Mouse (Mus musculus): ENCODE results near the gene Wfdc1.

The Wfdc1 gene

DNA sequence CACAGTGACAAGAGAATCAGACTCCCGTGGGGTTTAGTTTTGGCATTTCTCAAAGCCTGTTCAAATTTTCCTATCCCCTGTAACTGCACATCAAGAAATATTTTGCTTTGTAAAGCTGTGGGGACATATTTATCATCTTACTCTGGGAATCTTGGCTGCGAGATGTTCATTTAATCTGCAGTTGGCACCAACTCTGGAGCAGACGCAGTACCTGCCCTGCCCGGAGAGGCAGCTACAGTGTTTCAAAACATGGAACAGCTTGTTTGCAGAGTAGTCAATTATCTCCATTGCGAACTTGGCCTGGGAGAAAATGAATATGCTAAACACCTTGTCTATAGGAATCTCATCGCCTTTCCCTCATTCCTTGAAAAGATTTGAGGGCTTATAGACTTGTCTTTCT is 27.9 kb upstream of the Wfdc1 start:
- DNase-seq (ENCODE audit: low spot score in 2 of 2): no peak

DNA sequence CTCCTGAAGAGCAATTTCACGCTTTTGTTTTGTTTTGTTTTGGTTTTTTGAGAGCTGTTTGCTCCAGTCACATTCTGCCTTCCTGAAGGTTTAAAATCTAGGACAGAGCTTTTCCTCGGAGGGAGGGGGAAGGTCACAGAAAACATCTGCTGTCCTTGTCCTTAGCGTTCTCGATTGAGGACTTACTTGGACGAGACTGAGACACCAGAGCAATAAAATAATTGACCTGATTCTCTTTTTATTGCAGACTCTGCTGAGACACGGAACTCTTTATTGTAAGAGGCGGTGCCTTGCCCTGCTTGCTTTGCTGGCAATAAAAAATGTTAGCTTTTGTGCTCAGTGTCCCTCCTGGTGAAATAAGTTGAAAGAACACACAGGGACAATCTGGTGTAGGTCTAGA is 26.4 kb upstream of the Wfdc1 start:
- DNase-seq (ENCODE audit: low spot score in 2 of 2): no peak

DNA sequence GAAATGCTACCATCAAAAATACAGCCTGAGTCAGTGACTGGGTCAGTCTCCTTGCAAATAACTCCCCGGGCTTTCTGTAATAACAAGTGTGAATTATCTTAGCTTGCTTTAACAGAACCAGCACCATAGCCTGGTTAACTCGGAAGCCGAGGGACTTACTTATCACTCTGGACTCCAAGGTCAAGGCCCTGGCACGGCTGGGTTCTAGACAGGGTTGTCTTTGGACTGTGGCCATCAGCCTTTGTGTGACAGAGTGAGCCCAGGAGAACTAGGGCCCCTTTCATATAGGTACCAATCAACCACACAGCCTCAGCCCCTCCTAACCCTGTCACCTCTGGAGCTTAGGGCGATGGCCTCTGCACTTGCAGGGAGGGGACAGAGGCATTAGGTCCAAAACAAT is 25.1 kb upstream of the Wfdc1 start:
- DNase-seq (ENCODE audit: low spot score in 2 of 2): no peak

DNA sequence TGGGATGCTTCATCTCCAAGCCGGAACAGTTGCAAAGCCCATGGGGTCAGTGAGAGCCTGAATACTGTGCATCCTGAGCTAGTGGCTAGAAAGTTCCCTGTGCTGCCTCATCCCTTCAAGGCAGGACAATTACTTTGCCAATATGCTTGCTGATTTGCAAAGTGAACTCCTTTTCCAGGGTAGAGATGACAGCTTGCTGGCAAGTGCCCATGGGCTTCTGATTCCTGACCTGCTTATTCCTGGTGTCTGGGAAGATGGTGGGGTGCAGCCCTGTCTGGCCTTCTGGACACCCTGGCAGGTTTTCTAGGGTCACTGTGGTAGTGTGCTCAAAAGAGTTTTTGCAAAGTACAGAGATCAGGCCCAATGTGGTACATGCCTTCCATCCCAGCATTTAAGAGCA is 23.2 kb upstream of the Wfdc1 start:
- no peak for DNase-seq (ENCODE audit: low spot score in 2 of 2)

DNA sequence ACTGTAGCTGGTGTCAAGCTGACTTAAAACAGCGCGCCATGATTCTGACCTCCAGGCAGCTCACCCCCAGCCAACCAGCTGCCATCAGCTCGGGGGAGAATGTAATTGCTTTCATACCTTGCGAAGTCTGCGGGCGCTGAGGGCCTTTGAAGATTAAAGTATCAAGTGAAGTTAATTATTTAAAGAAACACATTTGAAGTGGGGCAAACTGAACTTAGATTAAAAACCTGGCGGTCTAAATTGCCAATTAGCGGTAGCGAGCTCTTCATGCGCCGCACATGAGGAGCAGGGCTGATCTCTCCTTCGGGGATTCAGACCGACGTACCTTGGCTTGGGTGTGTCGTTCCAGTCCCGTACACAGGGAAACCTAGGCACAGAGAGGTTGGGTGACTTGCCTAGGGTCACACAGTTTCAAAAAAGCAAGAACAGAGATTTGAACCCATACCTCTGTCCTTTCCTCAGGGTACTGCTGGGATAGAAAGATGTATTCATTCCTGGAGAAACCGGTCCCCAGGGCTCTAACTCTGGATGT is 21.7 kb upstream of the Wfdc1 start:
- DNase-seq (ENCODE audit: low spot score in 2 of 2): no peak

DNA sequence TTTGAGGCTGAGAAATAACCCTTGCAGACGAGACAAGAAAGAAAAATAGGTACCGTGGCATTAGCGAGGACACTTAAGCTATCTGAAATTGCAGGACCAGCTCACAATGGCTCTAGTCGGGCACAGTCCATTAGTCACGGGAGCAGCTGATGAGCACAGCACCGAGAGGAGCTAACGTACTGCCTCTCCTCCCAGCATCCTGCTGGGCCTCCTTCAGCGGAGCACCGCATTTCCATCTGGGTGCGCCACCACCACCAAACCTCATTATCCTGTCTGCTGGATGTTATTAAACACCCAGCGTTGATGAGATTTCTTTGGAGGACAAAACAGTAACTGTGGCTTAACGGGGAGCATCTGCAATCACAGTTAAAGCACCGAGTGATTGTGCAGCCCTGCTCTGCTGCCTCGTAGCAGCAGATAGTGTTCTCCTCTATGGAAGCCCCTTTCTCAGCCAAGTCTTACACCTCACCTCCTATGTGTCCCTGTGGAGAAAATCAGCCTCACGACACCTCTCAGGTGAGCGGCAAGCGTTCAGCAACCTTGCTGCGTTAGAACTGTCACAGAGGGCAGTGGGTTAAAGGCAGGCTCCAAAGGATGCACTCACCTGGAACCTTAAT is 21.1 kb upstream of the Wfdc1 start:
- DNase-seq (ENCODE audit: low spot score in 2 of 2): no peak

DNA sequence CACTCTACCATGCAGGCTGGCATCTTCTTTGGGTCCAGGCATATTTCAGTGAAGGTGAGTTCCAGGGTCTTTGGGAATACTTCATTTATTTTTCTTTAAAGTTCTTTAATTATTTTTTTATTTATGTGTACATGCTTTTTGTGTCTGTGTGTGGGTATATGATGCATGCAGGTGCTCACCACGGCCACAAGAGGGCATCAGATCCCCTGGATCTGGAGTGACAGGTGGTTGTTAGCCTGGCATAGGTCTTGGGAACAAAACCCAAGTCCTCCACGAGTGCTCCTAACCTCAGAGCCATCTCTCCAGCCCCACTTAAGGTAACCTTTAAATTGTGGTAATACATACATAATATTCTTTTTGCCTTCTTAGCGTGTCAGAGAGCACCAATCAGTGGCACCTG is 20.0 kb upstream of the Wfdc1 start:
- no peak for DNase-seq (ENCODE audit: low spot score in 2 of 2)

DNA sequence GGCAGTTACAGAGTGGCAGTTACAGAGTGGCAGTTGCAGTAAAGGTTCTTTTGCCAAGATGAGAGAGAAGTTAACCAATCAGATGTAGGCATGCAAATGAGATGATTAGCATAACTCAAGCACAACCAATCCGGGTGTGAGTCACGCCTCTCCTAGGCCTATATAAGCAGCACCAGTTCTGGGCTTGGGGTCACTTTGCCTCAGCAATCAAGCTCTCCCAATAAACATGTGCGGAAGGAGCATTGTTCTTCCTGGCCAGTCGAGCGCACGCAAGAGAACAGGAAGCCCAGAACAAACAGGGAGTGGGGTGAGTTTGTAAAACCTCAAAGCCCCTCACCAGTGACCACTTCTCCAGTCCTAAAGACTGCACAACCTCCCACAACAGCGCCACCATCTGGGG is 19.3 kb upstream of the Wfdc1 start:
- no peak for DNase-seq (ENCODE audit: low spot score in 2 of 2)

DNA sequence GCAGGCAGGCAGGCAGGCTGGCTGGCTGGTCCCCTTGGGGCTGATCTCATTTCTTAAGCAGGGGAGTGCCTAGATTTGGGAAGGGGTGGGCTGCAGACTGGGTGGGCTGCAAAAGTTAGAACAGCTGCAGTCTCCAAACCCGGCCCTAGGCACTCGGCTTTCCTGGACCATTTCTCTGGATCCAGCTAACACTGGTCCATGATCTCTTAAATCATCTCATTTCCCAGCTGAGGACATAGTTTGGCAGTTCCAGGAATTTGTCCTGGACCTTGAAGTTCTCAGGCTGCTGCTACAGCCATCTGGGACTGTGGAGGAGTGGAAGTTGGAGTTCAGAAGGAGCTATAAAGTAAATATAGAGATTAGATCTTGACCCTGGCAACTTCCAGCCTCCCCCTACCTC is 14.8 kb upstream of the Wfdc1 start:
- no peak for DNase-seq (ENCODE audit: low spot score in 2 of 2)

DNA sequence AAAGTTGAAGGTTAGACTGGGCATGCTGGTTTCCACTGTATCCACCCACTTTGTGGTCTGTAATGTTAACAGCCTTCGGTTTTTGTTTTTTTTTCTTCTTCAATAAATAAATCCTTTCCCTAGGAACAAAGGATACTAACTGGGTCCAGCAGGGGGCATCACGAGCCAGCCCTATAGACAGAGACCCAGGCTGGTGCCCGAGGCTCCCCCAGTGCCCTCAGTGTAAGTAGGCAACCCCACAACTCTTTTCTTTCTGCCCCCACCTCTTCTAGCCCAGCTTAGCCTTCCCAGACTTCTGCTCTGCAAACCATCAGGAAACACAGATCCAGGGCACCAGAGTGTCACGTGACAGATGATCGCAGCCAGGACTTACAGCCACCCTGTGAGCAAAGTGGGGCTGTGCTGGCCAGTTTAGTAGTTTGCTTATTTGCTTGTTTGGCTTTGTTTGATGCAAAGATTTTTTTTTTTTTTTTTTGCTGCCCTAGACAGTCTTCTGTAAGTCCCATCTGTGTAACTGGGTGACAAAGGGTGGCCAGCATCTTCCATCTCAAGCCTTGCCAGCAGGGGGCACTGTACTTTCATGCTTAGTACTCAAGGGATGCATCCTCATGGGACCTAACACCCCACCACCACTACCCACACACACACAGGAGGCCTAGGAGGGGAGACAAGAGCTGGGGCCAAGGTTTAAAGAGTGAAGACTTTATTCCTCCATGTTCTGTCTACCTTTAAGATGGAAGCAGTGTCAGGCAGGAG is 9.3 kb upstream of the Wfdc1 start:
- DNase-seq (ENCODE audit: low spot score in 2 of 2): no peak

DNA sequence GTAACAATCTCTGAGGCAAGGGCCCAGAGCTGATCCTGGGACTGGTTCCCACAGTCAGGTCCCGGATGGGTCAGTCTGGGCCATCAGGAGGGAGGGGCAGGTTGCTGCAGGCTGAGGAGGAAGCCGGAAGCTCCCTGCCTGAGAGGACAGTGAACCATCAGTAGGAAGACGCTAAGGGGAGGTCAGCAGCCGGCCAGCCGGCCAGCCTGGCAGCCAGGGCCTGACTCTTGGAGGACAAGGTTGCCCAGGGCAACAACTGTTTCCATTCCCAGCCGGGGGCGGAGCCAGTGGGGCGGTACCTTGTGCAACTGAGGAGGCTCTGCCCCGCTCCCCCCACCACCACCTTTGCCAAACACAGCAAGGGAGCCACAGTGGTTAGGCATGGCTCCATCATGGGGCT is 5.1 kb upstream of the Wfdc1 start:
- peak; percentile 10 to 23 for DNase-seq (ENCODE audit: low spot score in 2 of 2)

DNA sequence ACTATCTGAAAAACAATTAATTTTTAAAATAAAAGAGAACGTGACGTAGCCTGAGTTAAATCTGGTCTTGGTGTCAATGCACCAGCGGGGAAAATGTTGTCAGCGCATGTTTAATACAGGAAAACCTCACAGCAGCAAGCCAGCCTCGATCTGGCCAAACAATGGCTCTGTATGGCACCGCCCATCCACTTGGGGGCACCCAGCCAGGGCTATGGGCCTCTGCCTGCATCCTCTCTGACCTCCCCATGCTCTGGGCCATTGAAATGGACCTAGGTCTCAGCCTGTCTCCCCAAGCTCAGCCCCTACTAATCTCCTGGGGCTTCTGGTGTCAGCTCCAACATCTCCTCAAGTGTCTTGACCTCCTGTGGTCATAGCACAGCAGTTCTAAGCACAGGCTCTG is 4.3 kb upstream of the Wfdc1 start:
- no peak for DNase-seq (ENCODE audit: low spot score in 2 of 2)

DNA sequence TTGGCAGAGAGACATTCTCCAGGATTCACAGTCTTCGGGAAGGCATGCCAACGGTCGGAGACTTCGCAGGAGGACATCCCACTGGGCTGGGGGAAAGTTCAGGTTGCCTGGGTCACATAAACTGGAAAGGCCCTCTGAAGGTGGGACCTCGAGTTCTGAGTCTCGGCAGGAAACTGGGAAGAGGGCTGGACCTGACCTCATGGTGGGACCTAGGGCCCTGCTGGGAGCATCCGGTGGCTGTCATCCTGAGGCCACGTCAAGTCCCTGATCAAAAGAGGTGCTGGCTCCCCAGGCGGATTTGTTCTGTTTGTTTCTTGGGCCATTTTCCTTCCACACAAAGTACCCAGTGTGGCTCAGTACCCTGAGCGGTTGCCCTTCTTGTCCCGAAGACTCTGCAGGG is 2.7 kb upstream of the Wfdc1 start:
- no peak for DNase-seq (ENCODE audit: low spot score in 2 of 2)

DNA sequence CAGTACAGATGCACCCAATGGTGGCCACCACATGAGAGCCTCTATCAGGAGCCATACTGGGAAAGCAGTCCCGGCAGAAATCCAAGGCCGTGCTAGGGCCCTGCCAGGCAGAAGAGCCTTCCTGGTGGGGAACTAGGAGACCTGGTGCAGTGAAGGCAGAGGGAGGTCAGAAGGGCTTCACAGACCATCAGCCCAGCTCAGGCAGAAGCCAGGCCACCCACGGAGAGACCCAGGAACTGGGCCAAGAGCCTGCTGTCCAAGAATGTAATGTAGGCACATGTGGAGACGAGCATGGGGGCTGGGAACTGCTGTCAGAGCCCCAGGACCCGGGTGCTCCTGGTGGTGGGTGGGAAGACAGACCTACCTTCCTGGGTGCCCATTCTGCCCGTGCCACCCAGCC is 895 bp upstream of the Wfdc1 start:
- no peak for DNase-seq (ENCODE audit: low spot score in 2 of 2)

DNA sequence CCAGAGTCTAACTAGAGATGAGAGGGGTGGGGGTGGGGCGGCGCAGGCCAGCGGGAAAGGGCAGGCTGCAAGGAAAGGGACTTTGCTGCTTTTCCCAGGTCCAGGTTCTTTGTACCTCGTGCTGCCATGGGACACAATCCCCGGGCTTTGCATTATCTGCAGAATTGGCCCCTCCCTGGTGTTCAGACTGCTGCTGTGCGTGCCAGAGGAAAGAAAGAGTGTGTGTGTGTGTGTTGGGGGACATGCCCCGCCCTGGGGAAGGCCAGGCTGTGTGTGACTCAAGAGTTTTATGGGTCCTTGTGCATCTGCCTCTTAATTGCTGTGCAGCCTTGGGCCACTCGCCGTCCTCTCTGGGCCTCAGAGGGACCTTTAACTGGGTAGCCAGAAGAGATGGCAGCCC is 2.3 kb downstream of the Wfdc1 start:
- DNase-seq (ENCODE audit: low spot score in 2 of 2): no peak

DNA sequence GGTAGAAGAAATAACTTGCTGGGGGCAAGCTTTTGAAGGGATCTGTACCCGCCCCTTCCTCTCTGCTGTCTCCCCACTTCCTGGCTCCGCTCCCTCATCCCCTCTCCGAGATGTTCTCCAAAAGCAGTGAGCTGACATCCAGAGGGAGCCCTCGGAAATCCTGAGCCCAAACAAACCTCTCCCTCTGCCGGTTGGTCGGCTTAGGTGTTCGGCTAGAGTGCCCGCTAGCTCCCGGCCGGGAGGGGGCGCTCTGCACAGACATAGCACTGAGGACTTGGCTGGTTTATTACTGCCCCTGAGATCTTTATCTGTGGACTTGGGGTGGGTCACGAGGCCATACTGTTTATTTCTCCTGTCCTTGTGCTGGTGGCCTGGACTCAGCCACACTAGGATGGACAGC is 3.1 kb downstream of the Wfdc1 start:
- no peak for DNase-seq (ENCODE audit: low spot score in 2 of 2)

DNA sequence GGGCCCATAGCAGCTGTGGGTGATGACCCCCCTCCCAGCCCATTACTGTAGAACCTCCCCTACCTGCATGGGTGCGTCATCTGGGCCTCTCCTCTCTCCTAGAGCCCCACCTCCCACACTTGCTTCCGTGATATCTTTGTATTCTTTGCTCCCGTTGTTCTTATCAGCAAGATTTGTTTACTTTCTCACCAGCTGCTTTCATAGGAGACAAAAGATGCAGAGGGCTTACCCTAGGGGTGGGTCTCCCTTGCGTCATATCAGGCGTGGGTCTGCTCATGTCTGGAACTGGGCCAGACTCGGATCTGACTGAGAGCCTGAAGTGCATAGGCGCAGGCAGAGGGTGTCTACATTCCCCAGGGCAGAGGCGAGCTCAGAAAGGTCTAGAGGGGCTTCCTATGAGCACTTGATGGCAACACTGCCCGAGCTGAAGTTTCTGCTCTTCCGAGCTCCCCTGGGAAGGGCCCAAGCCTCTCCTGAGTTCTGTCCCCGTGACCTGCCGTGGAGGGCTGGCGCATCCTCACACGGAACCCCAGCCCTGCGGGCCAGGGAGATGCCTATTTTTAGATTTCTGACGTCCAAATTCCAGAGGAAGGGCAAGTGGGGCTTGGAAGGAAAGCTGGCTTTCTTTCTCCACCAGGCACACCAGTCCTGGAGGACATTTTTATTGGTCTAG is 4.4 kb downstream of the Wfdc1 start:
- no peak for DNase-seq (ENCODE audit: low spot score in 2 of 2)

DNA sequence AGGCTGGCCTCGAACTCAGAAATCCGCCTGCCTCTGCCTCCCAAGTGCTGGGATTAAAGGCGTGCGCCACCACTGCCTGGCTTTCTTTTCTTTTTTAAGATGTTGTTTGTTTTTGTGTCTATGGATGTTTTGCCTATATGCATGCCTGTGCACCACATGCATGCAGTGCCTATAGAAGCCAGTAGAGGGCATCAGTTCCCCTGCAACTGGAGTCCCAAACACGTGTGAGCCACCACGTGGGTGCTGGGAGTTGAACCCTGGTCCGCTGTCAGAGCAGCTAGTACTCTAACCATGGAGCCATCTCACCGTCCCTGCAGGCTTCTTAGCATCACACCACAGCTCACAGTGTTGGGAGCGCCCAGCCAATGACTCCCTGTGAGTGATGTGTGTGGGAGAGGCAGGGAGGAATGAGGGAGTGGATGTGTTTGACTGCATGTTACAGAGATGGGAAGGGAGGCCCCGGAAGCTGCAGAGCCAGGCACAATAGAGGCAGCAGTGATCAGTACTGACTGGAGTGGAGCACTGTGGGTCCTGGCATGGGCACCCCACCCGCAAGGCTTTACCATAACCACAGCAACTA is 7.9 kb downstream of the Wfdc1 start:
- DNase-seq (ENCODE audit: low spot score in 2 of 2): no peak

DNA sequence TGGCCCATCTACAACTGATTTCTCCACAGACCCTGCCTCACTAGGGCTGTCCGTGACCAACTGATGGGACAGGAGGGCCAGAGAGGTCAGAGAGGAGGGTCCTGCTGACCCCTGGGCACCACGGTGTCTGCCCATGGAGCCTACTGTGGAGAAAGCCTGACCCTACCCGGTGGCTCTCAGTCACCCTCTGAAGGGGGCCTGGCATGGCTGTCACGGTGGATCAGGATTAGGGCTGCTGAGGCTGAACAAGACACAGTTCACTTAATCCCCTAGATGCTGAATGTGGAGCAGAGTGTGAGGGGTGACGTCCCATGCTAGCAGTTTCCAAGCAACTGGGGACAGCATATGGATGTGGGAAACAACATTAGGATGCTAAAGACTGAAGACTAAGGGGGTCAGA is 9.3 kb downstream of the Wfdc1 start:
- no peak for DNase-seq (ENCODE audit: low spot score in 2 of 2)

DNA sequence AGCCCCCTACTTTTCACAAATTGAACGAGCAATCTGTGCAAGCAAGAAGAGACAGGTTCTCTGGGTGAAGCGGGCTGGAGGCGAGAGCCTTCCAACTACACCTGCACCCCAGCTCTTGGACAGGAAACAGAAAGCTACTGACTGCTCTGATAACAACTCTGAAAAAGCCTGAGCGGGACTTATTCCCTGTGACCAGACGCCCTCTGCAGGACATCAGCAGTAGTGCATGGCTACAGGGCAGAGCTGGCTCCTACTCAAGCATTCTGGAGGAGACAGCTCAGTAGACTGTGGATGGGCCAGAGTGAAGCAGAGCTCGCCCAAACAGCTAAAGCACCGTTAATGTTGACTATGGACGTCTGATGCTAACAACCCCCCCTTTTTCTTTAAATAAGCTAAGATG is 10.2 kb downstream of the Wfdc1 start:
- peak; percentile 79 to 92 for DNase-seq (ENCODE audit: low spot score in 2 of 2)

DNA sequence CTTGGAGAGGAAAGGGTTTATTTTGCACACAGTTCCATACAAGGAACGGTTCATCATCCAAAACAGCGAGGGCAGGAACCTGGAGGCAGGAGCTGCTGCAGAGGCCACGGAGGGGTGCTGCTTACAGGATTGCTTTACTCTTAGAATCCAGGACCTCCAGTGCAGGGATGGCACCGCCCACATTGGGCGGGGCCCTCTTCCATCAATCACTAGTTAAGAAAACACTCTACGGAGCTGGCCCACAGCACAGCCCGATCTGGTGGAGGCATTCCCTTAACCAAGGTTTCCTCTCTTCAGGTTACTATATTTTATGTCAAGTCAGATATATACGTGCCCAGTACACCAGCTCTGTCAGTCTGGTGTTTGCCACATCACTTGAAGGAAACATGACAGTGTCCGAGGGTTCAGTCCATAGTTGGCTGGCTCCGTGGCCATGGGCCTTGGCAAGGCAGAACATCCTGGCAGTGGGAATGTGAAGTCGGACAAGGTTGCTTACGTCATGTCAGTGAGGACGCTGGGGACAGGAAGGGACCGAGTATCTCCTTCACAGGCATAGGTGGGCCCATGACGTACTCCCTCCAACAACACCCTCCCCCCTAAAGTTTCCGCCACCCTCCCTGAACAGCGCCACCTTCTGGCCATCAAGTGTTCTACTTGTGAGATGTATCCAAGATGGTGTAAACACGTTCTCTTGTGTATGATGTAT is 12.1 kb downstream of the Wfdc1 start:
- no peak for DNase-seq (ENCODE audit: low spot score in 2 of 2)

DNA sequence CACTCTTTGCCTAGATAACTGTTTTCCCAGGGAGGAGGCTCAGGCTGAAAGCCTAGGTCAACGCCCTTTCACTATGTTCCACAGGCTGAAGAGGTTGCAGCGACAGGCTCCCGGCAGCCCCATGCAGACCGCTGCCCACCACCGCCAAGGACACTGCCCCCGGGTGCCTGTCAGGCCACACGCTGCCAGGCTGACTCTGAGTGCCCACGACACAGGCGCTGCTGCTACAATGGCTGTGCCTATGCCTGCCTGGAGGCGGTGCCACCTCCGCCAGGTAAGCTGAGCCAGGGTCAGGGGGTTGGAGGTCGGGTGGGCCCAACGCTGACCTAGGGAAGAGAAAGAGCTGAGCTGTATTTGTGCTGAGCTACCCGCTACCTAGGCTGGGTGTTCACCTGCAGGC is 13.0 kb downstream of the Wfdc1 start:
- no peak for DNase-seq (ENCODE audit: low spot score in 2 of 2)

All from frontal cortex, postnatal 14 days (tissue).